In genomic region chr16:97288634-97289033, GRCm38 (mm10) we compare ENCODE assay signal across 9 mouse cellular contexts.
A peak's percentile ranks its signal among the peaks of the same experiment; 100 is the strongest.
DNase-seq lines count a peak whose midpoint lies in the region; ATAC-seq lines count a peak whose summit lies in the region.
"Had no signal": no experiment of that assay in that cellular context is flagged by ENCODE, and none has a peak within 500 bp of the region (broad histone marks: within the 10 kb centered on the region; RNA-seq: fewer than 3 reads in every experiment).

No protein-coding gene starts in this region.

- H3K4me3 ChIP-seq in intestine, embryonic 16.5 days (ENCODE audit: low read length), result no peak overlapping the region
- H3K4me3 ChIP-seq: embryonic facial prominence, embryonic 12.5 days had no signal

- H3K9me3 ChIP-seq in intestine, embryonic 16.5 days (ENCODE audit: control insufficient read depth, low read length), result no peaks in the 10 kb centered on the region
- H3K9me3 ChIP-seq: embryonic facial prominence, embryonic 12.5 days had no signal

- H3K27me3 ChIP-seq in intestine, embryonic 16.5 days (replicated peaks; ENCODE audit: control insufficient read depth, insufficient read depth, low read length), result no peaks in the 10 kb centered on the region
- H3K27me3 ChIP-seq: embryonic facial prominence, embryonic 12.5 days had no signal

- no peak overlapping the region for H3K9ac ChIP-seq in intestine, embryonic 16.5 days (ENCODE audit: low read depth, low read length)
- H3K9ac ChIP-seq: embryonic facial prominence, embryonic 12.5 days had no signal

- peak; percentile 80 to 81 for DNase-seq in cerebellum, postnatal 10 days
- no peak for DNase-seq in cerebellum, adult 9-10 months
- DNase-seq in lung, postnatal 10 days, result peak; percentile 19
- no peak for DNase-seq in lung, postnatal 36 days
- peak; percentile 67 to 79 for DNase-seq in frontal cortex, postnatal 36 days (ENCODE audit: low spot score in 2 of 2)
- peak; percentile 80 to 81 for DNase-seq in left cerebral cortex, adult 18-20 months (ENCODE audit: low spot score in 2 of 2)
- no peak for DNase-seq in testis, postnatal 14 days (ENCODE audit: low spot score)

- 31% methylated on average over 8 of the region's 8 CpGs for WGBS in intestine, embryonic 16.5 days

- no peaks in the 10 kb centered on the region for H3K36me3 ChIP-seq in intestine, embryonic 16.5 days (ENCODE audit: control insufficient read depth, insufficient read depth, low read length)
- H3K36me3 ChIP-seq: embryonic facial prominence, embryonic 12.5 days had no signal

- no peak overlapping the region for H3K27ac ChIP-seq in intestine, embryonic 16.5 days (ENCODE audit: low read length)
- H3K27ac ChIP-seq: embryonic facial prominence, embryonic 12.5 days had no signal

- no peaks in the 10 kb centered on the region; the same call in 1 of the 2 replicates for H3K4me1 ChIP-seq in intestine, embryonic 16.5 days (ENCODE audit: control insufficient read depth, insufficient read depth, low read length)

- no peak for ATAC-seq in intestine, embryonic 16.5 days

- no peak overlapping the region for H3K4me2 ChIP-seq in intestine, embryonic 16.5 days (ENCODE audit: low read depth, low read length)
- H3K4me2 ChIP-seq: embryonic facial prominence, embryonic 12.5 days had no signal

Comparison
In these comparisons a context has a peak if more than half of its experiments do, and no peak if none do; other contexts are left out.
1. DNase-seq: peak in cerebellum, postnatal 10 days (2 of 2), lung, postnatal 10 days (single experiment), frontal cortex, postnatal 36 days (2 of 2) and left cerebral cortex, adult 18-20 months (2 of 2); none in cerebellum, adult 9-10 months (single experiment), lung, postnatal 36 days (single experiment) and testis, postnatal 14 days (single experiment).